Mouse (Mus musculus) B cell, adult 2 months (primary cell): Measurements from ENCODE around the gene Tor1aip1.

Experiments used
- DNase-seq, 2 experiments: peaks; one replicate each; pipeline ENCODE4 v3.0.0; 2022

The Tor1aip1 gene

GRCm38 (mm10) chr1:156035930-156036737 lies at the start of gene Tor1aip1:
Tor1aip1 (minus strand) TSS chr1:156036480.
- peak; percentile 98 to 99 for DNase-seq

- DNase-seq, result peak; percentile 43 to 47
Measured at GRCm38 (mm10) chr1:156085770-156086169, 49.5 kb upstream of the Tor1aip1 start.

GRCm38 (mm10) chr1:156084603-156085002 lies 48.3 kb upstream of the Tor1aip1 start:
- DNase-seq, result no peak

- DNase-seq, result no peak
Measured at GRCm38 (mm10) chr1:156077655-156078054, 41.4 kb upstream of the Tor1aip1 start.

DNA sequence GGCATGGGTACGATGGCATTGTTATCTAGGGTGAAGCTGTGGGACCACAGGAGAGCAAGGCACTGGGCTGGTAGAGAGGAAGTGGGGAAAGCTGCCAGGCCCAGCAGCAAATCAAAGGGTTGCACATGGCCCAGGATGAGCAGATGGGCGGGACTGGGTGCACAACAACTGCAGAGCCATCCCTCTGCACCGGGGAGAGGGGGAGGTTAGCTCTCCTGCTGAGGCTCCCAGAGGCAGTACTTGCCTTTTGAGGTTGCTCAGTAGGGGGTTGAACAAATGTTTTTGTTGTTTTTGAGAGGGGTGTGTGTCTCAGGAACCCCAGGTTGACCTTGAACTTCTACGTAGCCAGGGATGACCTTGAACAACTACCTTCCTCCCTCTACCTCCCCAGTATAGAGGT lies 40.2 kb upstream of the Tor1aip1 start:
- DNase-seq, result no peak

DNA sequence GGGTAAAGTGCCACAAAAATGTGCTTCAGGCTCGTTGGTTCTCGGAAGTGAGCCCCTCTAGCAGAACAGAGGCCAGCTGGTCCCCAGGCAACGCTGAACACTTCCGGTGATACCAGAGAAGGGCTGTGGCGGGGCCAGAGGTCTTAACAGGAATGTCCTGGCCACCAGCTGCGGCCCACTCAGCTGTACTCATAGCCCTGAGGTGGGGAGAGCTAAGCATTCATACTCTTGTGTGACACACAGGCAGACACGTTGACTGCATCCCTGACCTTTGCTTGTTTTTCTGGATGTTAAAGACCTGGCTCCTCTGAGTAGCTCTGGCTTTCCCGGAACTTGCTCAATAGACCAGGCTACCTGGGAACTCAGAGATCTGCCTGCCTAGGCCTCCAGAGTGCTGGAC lies 38.3 kb upstream of the Tor1aip1 start:
- no peak for DNase-seq

- DNase-seq, result peak; percentile 16 to 24
Measured at GRCm38 (mm10) chr1:156073169-156073821, 37.0 kb upstream of the Tor1aip1 start.

GRCm38 (mm10) chr1:156070106-156070505 lies 33.8 kb upstream of the Tor1aip1 start:
- DNase-seq, result no peak

DNA sequence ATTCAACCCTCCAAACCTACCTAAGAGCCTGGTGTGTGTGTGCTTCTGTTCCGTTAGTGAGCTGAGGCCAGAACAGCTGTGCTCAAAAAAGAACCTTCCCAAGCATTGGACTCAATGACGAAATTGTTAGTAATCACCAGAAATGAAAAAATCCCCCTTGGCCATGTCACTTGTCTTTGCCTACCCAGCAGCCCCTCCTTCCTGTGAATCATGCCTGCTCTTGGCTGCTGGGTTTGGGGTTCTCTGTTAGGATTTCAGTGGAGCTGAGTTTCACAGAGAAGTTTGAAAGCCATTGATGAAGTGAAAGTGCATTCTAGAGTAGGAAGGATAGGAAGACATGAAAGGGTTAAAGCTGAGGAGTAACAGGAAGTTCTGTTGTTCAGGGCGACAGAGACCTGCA lies 29.9 kb upstream of the Tor1aip1 start:
- no peak for DNase-seq

DNA sequence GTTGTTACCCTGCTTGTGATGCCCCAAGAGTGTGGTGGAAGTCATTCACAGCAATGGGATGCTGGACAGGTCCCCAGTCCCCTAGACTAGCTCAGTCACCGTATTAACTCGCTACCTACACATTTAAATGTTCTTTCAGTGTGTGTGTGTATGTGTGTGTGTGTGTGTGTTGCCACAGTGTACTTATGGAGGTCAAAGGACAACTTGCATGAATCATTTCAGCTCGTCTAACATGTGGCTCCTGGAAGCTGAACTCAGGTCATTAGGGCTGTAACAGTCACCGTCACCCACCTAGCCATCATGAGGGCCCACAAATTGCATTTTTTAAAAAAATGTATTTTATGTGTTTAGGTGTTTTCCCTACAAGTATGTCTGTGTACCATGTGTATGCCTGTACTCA lies 25.9 kb upstream of the Tor1aip1 start:
- no peak for DNase-seq

DNA sequence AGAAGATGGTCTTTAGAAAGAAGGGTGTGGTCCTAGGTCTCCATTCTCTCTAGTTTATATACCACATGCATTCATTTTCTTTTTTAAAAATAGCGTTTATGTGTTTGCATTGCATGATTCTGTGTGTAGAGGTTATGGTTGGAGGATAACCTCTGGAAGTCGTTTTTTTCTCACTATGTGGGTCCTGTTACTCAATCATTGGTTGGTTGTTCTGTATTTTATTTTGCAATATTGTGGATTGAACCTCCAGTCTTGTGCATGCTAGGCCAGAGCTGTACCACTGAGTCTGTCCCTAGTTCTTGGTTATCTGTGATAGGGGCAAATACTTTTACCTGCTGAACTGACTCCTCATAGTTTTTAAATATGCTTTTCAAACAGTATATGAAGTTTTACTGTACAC lies 21.9 kb upstream of the Tor1aip1 start:
- no peak for DNase-seq

GRCm38 (mm10) chr1:156046688-156047087 lies 10.4 kb upstream of the Tor1aip1 start:
- no peak for DNase-seq

DNA sequence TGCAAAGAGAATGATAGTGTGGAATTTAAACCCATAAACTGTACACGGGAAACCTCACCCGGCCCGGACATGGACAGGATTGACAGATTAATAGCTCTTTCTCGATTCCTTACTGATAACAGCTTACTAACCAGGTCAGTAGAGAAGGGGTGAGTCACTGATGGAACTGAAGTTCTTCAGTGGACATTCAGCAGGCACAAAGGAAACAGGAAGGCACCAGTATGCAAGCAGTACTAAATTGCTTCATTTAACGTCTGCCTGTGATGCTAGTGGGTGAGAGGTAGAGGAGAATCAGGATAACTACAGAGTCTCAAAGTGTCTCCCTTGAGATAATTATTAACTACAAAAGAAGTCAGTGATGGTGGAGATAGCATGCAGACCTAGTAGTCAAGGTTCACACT lies 7.9 kb upstream of the Tor1aip1 start:
- no peak for DNase-seq

- DNase-seq, result peak; percentile 55 to 59
Measured at GRCm38 (mm10) chr1:156043027-156043426, 6.7 kb upstream of the Tor1aip1 start.

- DNase-seq, result no peak
Measured at GRCm38 (mm10) chr1:156042481-156042880, 6.2 kb upstream of the Tor1aip1 start.

GRCm38 (mm10) chr1:156041451-156042241 lies 5.4 kb upstream of the Tor1aip1 start:
- no peak for DNase-seq

DNA sequence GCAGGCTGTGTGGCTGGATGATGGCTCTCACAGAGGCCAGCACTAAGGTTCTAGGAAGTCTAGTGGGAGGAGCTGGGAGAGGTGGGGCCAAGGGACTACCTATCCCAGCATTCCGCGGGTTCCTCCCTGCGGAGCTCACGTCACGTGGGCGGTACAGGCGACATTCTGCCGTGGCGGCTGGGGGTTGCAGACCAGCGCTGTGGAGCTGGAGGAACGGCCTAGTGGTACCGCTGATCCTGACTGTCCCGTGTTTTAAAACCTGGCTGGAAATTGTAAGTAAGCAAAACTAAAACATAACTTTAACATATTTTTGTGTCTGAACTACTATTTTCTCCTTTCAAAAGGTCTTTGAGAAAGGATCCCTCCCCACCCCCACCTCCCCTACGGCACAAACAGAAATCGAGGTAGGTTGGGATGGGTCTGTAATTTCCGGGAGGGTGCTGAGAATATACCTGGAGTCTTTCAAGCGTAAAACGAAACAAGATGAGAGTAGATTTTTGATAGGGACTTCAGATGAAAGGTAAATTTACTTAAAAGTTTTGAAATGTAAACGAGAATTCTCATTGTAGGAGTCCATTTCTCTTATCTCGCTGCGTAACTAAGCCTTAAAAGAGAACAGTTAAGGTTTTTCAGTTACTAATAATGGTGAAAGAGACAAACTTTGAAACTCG lies 4.6 kb upstream of the Tor1aip1 start:
- DNase-seq, result peak; percentile 87 to 88

DNA sequence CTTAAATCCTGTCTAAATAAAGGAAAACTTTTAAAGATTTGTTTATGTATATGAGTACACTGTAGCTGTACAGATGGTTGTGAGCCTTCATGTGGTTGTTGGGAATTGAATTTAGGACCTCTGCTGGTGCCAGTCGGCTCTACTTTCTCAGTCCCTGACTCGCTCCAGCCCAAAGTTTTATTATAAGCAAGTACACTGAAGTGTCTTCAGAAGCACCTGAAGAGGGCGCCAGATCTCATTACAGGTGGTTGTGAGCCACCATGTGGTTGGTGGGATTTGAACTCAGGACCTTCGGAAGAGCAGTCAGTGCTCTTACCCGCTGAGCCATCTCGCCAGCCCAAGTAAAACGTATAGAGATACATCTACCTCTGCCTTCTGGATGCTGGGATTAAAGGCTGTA lies 3.7 kb upstream of the Tor1aip1 start:
- peak; percentile 45 to 46 for DNase-seq

- DNase-seq, result peak; percentile 41 to 49
Measured at GRCm38 (mm10) chr1:156037144-156037583, 884 bp upstream of the Tor1aip1 start.

- no peak for DNase-seq
Measured at GRCm38 (mm10) chr1:156035269-156035929, 881 bp downstream of the Tor1aip1 start, which contains the start of gene Tor1aip2. Tor1aip2 (plus strand) TSS chr1:156035403.

- DNase-seq, result no peak
Measured at GRCm38 (mm10) chr1:156034661-156035060, 1.6 kb downstream of the Tor1aip1 start.

- DNase-seq, result no peak
Measured at GRCm38 (mm10) chr1:156033921-156034320, 2.4 kb downstream of the Tor1aip1 start.
